Mouse (Mus musculus): ENCODE measurements around the gene Alkbh3. TPM values are rescaled to one million over a fixed set of nuclear protein-coding genes. Genes with fewer than 3 reads are reported as not detected.
A peak's percentile ranks its signal among the peaks of the same experiment; 100 is the strongest.

The Alkbh3 gene
- total RNA-seq, 2 experiments from 2014 or later, result 23.7 to 25.1 TPM

GRCm38 (mm10) chr2:93957785-93958175 lies 52.8 kb downstream of the Alkbh3 start:
- intact Hi-C loops (cut with DNase I), result loop anchor here (5.0 kb wide), 2 partner anchors 45 to 85 kb away; no protein-coding TSS in a partner anchor
- no peak for DNase-seq (ENCODE audit: low spot score in 2 of 2)

- peak; percentile 91 to 93 for DNase-seq (ENCODE audit: low spot score in 2 of 2)
- intact Hi-C loops (cut with DNase I), result loop anchor here (1.0 to 5.0 kb wide), 3 partner anchors 29 to 85 kb away; no protein-coding TSS in a partner anchor
These were observed 53.5 kb downstream of the Alkbh3 start, which contains the start of gene Gm13889 for GRCm38 (mm10) chr2:93956908-93957784. Gene Gm13889, minus strand, starts transcription at chr2:93957201.

GRCm38 (mm10) chr2:93956331-93956801 lies 54.2 kb downstream of the Alkbh3 start:
- peak in 1 of 2 experiments; percentile 61 for DNase-seq (ENCODE audit: low spot score in 2 of 2)
- intact Hi-C loops (cut with DNase I), result loop anchor here (1.0 to 5.0 kb wide), 3 partner anchors 28 to 84 kb away; no protein-coding TSS in a partner anchor

GRCm38 (mm10) chr2:93955886-93956285 lies 54.7 kb downstream of the Alkbh3 start:
- intact Hi-C loops (cut with DNase I), result loop anchor here (1.0 to 5.0 kb wide), 3 partner anchors 28 to 84 kb away; no protein-coding TSS in a partner anchor
- no peak for DNase-seq (ENCODE audit: low spot score in 2 of 2)

GRCm38 (mm10) chr2:93954781-93955578 lies 55.6 kb downstream of the Alkbh3 start:
- intact Hi-C loops (cut with DNase I), result loop anchor here (5.0 kb wide), 2 partner anchors 47 to 83 kb away; no protein-coding TSS in a partner anchor
- DNase-seq (ENCODE audit: low spot score in 2 of 2), result peak in 1 of 2 experiments; percentile 42

- peak; percentile 40 to 63 for DNase-seq (ENCODE audit: low spot score in 2 of 2)
- intact Hi-C loops (cut with DNase I), result no loop called here
These were observed 56.9 kb downstream of the Alkbh3 start for GRCm38 (mm10) chr2:93953726-93954125.

- DNase-seq (ENCODE audit: low spot score in 2 of 2), result no peak
- intact Hi-C loops (cut with DNase I), result no loop called here
These were observed 63.6 kb downstream of the Alkbh3 start for GRCm38 (mm10) chr2:93946976-93947375.

GRCm38 (mm10) chr2:93944855-93945254 lies 65.8 kb downstream of the Alkbh3 start:
- DNase-seq (ENCODE audit: low spot score in 2 of 2), result no peak
- intact Hi-C loops (cut with DNase I), result loop anchor here (5.0 kb wide), 2 partner anchors 43 to 58 kb away; no protein-coding TSS in a partner anchor

GRCm38 (mm10) chr2:93944099-93944498 lies 66.5 kb downstream of the Alkbh3 start:
- DNase-seq (ENCODE audit: low spot score in 2 of 2), result no peak
- intact Hi-C loops (cut with DNase I), result loop anchor here (5.0 kb wide), 2 partner anchors 42 to 57 kb away; no protein-coding TSS in a partner anchor

- DNase-seq (ENCODE audit: low spot score in 2 of 2), result peak in 1 of 2 experiments; percentile 41
- intact Hi-C loops (cut with DNase I), result loop anchor here (5.0 kb wide), 2 partner anchors 39 to 54 kb away; no protein-coding TSS in a partner anchor
These were observed 68.9 kb downstream of the Alkbh3 start for GRCm38 (mm10) chr2:93941670-93942069.

- DNase-seq (ENCODE audit: low spot score in 2 of 2), result no peak
- intact Hi-C loops (cut with DNase I), result no loop called here
These were observed 72.1 kb downstream of the Alkbh3 start for GRCm38 (mm10) chr2:93938534-93938933.

Other genes starting within 250 kb of the Alkbh3 start
- gene Ext2, start 188.2 kb downstream of the Alkbh3 start, total RNA-seq (2021), result 10 to 100 TPM; 53.6 to 55.7 TPM
- gene Accs, start 160.9 kb downstream of the Alkbh3 start, total RNA-seq (2021), result 1 to 10 TPM; 3.2 to 3.7 TPM
- gene Accsl, start 141.7 kb downstream of the Alkbh3 start, total RNA-seq (2021), result 1 to 10 TPM in 1 of 2 experiments, not detected in 1; 1.2 TPM
- gene Gm13889, start 53.6 kb downstream of the Alkbh3 start, total RNA-seq (2021), result 10 to 100 TPM; 62.3 to 73.1 TPM
- gene Gm27027, start 14.5 kb downstream of the Alkbh3 start, total RNA-seq (2021), result not detected
- gene Hsd17b12, start 147.2 kb upstream of the Alkbh3 start, total RNA-seq (2021), result 10 to 100 TPM; 73.0 to 79.2 TPM

Measured in left cerebral cortex, postnatal 14 days (tissue).